Mouse (Mus musculus): ENCODE measurements around the gene D930020B18Rik.

Gene D930020B18Rik

GRCm38 (mm10) chr10:121705399-121706163 is 64.2 kb downstream of the D930020B18Rik start:
- no peak for DNase-seq

GRCm38 (mm10) chr10:121716862-121717261 is 75.5 kb downstream of the D930020B18Rik start:
- no peak for DNase-seq

GRCm38 (mm10) chr10:121718896-121719585 is 77.7 kb downstream of the D930020B18Rik start:
- DNase-seq = no peak

- no peak for DNase-seq
These were observed 79.3 kb downstream of the D930020B18Rik start for GRCm38 (mm10) chr10:121720701-121721100.

- no peak for DNase-seq
These were observed 85.1 kb downstream of the D930020B18Rik start for GRCm38 (mm10) chr10:121726505-121726904.

GRCm38 (mm10) chr10:121727151-121727550 is 85.8 kb downstream of the D930020B18Rik start:
- no peak for DNase-seq

- DNase-seq = no peak
These were observed 86.8 kb downstream of the D930020B18Rik start for GRCm38 (mm10) chr10:121728226-121728625.

GRCm38 (mm10) chr10:121731048-121731725 is 89.8 kb downstream of the D930020B18Rik start:
- no peak for DNase-seq

- DNase-seq = no peak
These were observed 91.2 kb downstream of the D930020B18Rik start for GRCm38 (mm10) chr10:121732542-121732941.

- no peak for DNase-seq
These were observed 95.9 kb downstream of the D930020B18Rik start for GRCm38 (mm10) chr10:121737256-121737655.

- DNase-seq = peak; percentile 90
These were observed 98.4 kb downstream of the D930020B18Rik start, which contains the start of gene BC048403 for GRCm38 (mm10) chr10:121739548-121740505. TSS of gene BC048403 (plus strand) at chr10:121739937.

- DNase-seq = no peak
These were observed 100.9 kb downstream of the D930020B18Rik start for GRCm38 (mm10) chr10:121742336-121742735.
